Mouse (Mus musculus) ES-Bruce4 (cell line): Measurements from ENCODE around the gene Adamtsl5.

Experiments
- CTCF ChIP-seq: IDR thresholded peaks from one replicate; pipeline ENCODE4 v1.8.1; 2011; ENCODE audit warnings: low read depth, low read length
- EP300 ChIP-seq: IDR thresholded peaks from 2 replicates; pipeline ENCODE4 v1.6.1; 2011; ENCODE audit warnings: low read depth, low read length; ENCODE audit not compliant: insufficient read depth
- POLR2A ChIP-seq: IDR thresholded peaks from one replicate; pipeline ENCODE4 v1.8.1; 2011; ENCODE audit warnings: low read length; ENCODE audit not compliant: insufficient read depth

- TF ChIP-seq POLR2A = no peak
- no peak for TF ChIP-seq CTCF
- no peak for TF ChIP-seq EP300
Observed at GRCm38 (mm10) chr10:80351896-80352295, 3.7 kb upstream of the Adamtsl5 start.
